Mouse (Mus musculus) left cerebral cortex, adult 9 months (tissue): ENCODE results near the gene Pex26.
A peak's percentile ranks its signal among the peaks of the same experiment; 100 is the strongest.

Experiments
- DNase-seq, 2 experiments: peaks; one replicate each; pipeline ENCODE4 v3.0.0; 2022; ENCODE audit warnings: low spot score in 2 of 2

Pex26 gene

DNA sequence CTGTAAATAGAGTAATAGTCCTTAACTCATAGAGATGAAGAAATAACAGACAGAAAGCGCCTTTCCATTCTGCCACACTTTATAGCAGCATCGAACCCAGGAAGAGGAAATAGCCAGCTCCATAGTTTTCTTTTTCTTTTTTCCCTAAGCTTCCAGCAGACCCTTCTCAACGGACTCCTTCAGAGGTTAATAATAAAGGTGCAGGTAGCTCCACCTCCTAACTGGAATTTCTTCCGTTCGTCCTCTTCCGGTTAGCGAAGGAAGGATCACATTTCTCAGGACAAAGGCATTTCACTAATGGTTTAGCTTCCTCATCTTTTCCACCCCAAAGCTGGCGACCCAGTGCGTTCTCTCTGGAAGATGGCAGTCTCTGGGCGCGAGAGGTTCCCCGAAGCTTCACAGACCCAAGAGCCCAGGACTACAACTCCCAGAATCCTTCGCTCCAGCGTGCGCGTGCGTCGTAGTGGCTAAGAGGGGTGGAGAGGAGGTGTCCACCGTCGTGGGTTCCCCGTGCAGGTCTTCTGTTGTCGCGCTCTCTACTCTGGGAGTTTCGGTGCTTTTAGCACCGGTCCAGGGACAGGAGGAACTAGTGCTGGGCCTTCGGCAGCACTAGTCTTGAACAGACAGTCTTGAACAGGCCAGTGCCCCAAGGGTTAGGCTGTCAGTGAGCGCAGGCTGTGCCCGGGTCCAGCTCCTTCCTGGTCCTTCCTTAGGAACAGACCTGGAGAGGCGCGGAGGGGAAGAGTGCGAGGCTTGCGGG, at the start of gene Pex26:
TSS of gene Pex26 (plus strand) at position 254 of the 760 bp plus-strand sequence.
- DNase-seq = peak; percentile 73 to 93

- no peak for DNase-seq
Observed at GRCm38 (mm10) chr6:121134249-121134648, 49.2 kb upstream of the Pex26 start.

GRCm38 (mm10) chr6:121134884-121135283, 48.6 kb upstream of the Pex26 start:
- DNase-seq = no peak

- no peak for DNase-seq
Observed at GRCm38 (mm10) chr6:121137222-121137621, 46.2 kb upstream of the Pex26 start.

- DNase-seq = no peak
Observed at GRCm38 (mm10) chr6:121138338-121139040, 45.0 kb upstream of the Pex26 start.

- DNase-seq = no peak
Observed at GRCm38 (mm10) chr6:121139271-121139670, 44.2 kb upstream of the Pex26 start.

- no peak for DNase-seq
Observed at GRCm38 (mm10) chr6:121142298-121142697, 41.2 kb upstream of the Pex26 start.

DNA sequence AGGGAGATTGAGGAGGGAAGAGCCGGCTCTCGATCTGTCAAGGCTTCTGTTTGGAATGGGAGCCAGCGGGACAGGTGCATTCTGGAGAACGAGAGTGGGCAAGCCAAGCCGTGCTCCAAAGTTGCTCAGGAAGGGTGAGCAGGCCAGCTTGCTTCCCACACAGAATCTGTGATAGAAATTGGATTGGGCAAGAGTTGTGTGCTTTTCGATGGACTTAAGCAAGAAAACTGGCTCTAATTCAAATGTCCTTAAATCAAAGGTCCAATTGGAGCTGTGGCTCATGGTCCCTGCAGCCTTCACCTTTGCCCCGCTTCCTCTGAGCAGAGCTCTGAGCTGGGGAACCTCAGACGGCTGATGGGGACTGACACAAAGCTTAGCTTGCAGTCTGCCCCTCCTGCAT, 40.0 kb upstream of the Pex26 start:
- no peak for DNase-seq

GRCm38 (mm10) chr6:121144066-121144465, 39.4 kb upstream of the Pex26 start:
- no peak for DNase-seq

DNA sequence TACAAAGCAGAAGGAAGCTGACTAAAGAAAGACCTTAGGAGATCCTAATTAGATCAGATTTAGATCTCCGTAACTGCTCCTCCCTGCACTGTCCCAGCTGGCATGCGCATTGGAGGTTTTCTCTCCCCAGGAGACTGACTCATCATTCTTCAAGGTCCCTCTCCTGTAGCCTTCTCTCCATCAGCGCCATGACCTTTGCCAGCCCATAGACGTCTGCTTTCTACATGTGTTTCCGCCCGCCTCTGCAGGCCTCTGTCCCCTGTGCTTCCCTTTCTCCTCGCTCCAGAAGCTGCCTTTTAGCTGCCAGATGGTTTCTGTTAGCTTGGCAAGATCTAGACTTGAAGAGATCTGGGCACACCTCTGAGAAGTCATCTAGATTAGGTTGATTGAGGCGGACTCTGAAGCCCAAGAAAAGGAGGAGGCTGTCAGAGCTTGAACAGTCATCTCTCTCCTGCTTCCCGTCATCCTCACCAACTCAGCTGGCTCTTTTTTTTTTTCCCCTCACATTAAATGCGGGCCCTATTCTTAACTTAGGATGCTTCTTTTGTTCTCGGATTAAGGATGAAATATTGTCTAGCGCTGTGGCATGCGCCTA, 38.4 kb upstream of the Pex26 start:
- DNase-seq = no peak

DNA sequence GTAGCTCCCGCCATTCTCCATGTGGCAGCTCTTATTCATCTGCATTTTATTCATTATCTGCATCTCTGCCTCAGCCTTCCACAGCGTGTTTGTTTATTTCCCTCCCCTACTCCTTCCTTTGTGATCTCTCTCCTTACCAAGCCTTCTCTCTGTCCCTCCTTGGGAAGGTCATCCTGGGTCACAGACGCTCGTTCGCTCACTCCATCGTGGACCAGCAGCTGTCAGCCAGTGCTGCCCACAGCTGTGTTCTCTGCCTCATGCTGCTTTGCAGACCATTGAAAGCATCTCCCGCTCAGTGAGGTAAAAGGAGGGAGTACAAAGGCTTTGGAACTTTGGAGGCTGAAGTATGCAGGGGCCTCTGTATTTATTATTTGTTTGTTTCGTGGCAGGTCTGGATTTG, 37.6 kb upstream of the Pex26 start:
- no peak for DNase-seq

- DNase-seq = no peak
Observed at GRCm38 (mm10) chr6:121146798-121147197, 36.7 kb upstream of the Pex26 start.

DNA sequence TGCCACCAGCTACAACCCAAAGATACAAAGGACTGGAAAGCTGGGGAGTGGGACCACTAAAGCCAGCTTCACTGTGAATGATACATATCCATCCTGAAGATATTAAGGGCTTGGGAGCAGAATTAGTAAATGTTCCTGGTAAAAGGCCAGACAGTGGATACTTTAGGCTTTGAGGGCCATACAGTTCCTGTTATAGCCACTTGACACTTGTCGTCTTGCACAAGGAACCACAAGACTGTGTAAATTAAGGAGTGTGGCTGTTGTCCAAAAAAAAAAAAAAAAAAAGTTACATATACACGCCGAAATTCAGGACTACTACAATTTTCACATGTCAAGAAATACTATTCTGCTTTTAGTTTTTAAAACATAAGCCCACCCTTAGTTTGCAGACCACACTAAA, 35.1 kb upstream of the Pex26 start:
- no peak for DNase-seq

DNA sequence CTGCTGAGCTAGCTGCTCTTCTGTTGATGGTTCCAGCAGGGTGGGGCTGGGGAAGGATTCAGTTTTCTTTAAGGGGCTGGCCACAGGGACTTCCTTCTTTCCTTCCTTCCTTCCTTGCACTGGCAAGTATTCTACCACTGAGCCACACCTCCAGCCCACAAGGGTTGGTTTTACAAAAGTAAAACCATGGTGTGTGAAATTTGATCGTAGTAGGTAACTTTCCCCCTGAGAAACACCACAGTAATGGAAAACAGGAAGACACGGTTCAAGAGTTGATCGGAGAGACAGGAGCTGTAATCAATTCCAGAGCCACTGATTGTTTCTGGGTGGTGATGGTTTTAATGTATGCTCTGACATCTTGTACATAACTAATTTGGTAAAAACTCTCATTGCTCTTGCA, 34.0 kb upstream of the Pex26 start:
- no peak for DNase-seq

GRCm38 (mm10) chr6:121150126-121150525, 33.3 kb upstream of the Pex26 start:
- DNase-seq = no peak

DNA sequence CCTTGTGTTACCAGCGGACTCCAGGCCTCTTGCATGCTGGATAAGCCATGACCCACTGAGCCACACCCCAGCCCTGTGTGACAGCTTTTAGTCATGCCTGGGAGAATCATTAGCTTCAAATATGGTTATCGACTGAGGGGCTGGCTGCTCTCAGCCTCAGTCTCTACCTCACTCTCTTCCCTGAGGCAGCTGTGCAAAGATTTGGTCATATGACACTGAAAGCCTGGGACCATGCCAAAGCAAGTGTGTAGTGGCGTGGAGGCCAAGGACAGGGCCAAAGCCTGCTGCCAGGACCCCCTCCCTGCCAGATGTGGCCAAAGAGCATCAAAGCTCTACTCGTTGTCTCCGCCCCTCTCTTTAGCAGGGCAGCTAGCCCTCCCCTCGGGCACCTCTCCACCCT, 31.7 kb upstream of the Pex26 start:
- no peak for DNase-seq

DNA sequence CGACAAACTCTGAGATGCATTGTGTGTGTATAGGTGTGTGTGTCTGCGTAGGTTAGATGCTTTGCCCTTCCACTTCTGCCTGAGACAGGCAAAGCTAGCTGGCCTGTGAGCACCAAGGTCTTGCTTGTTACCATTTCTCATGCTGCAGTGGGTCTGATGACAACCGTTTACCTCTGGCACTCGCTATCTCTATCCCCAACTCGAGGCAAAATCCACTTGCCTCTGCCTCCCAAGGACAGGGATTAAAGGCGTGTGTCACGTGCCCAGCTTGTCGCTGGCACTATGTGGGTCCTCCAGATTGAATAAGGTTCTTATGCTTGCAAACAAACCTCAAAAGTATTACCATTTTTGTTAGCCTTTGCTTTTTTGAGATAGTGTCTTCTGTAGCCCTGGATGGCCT, 30.3 kb upstream of the Pex26 start:
- DNase-seq = no peak

DNA sequence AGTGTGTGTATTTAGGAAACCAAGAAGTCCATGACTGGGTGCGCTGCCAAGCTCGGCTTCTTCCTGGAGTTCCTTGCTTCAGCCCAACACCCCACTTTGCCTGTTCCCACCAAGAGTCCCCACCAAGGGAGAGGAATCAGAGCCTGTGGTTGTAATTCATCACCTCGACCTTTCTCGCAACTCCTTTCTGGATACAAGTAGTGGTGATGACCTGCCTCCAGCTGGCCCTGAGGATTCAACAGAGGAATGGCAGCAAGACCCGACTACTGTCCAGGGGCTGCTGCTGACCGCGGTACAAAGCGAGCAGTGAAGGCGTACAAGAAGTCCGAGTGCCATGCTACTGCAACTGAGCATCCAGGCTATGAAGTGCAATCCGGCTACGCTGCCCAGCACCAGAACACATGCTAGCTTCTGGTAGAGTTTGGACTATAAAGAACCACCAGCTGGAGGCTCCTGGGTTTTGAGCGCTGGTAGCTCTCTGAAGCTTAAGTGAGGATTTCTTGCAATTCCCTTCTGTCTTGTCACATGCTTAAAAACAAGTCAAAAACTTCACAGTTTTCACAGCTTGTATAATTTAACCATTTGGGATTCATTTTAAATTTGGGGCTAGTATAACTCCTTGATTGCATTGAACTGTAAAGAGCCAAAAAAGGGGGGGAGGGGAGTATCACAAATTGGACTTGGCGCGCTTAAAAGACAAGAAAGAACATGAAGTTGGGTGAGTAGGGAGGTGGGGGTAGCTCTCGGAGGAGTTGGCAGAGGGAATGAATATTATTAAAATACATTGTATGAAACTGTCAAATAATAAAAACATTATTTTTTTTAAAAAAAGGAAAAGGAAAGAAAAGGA, 28.8 kb upstream of the Pex26 start:
- no peak for DNase-seq

GRCm38 (mm10) chr6:121156030-121156429, 27.4 kb upstream of the Pex26 start:
- DNase-seq = no peak

GRCm38 (mm10) chr6:121159616-121160015, 23.9 kb upstream of the Pex26 start:
- DNase-seq = no peak

DNA sequence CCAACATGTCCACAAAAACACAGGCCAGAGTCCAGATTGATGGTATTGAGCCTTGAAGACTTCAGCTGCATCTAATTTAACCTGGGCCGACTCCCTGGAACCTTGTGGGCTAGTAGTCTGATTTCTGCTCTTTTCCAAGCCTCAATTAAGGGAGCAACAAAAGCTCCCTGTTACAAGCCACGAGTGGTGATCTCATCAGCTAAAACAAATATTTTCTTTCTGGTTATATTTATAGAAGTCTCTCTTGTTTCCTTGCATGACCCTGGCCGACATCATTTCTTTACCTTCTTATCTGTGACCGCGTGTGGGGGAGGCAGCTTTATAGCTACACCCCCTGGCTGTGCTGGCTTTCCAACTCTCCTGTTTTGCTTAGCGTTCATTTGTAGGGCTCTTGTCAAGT, 23.3 kb upstream of the Pex26 start:
- no peak for DNase-seq

DNA sequence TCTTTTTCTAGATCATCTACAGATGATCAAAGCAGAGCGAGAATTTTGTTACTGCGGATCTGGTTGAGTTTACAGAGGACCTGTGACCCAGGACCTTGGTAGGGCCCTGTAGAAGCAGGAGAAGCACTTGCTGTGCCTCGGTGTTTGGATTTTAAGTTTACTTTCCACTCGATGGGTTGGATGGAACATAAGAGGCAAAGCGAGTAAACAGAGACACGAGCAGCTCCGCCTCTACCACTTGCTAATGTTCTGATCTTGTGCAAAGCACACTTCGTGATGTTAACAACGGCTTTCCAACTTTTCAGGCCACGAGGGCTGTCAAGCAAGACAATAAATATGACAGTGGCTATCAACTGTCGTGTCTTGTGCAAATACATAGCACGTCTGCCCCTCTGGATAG, 20.9 kb upstream of the Pex26 start:
- DNase-seq = no peak
